Comparison of ENCODE assay signal across 8 mouse cellular contexts in the genomic region with DNA sequence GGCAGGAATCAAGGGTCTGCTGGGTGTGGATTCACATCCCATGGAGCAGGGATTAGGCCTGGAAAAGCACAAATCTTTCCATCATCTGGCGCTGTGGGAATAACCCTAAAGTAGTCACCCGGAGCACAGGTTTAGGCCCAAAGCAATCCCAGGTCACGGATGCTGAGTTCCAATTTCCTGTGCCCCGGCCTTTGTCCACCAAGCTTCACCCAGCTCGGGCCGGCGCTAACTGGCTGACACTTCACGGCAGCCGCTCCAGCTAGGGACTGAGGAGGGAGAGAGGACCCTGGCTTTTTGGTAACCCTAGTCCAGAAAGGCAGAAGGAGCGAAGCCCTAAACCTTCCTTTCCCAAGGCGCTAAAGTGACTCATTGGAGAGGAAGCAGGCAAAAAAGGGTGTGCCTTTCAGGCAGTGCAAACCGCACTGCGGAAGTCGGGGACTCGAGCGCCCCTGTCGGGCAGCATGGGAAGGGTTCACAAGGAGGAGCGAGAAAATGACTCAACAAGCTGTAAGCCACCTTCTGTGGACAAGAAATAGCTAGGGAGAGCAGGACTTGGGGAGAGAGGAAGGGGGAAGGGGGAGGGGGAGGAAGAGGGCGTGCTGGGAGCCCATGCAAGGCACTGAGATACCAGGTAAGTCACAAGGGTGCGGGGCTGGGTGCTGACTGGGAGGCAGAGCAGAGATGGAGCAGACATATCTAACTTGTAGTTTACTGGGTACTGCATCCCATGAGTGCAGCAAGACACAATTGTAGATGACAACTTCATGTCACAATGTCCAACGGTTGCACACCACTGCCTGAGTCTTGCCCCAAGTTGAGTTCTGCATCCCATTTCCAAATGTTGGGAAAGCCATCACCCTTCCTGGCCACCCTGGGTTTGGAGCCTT. TPM values are rescaled to one million over a fixed set of nuclear protein-coding genes. Genes with fewer than 3 reads are reported as not detected.
DNase-seq lines count a peak whose midpoint lies in the region; ATAC-seq and TF ChIP-seq lines count a peak whose summit lies in the region.

No protein-coding gene starts in this region.

- H3K4me3 ChIP-seq in lung, postnatal 0 days (ENCODE audit: low read depth, low read length): no peak overlapping the region

- DNase-seq in MN1 (ENCODE audit: low spot score): peak; percentile 92
- peak; percentile 88 for DNase-seq in cerebellum, adult 8-10 months
- DNase-seq in forelimb bud, embryonic 11.5 days (ENCODE audit: low read depth, low spot score): peak; percentile 88
- DNase-seq in layer of hippocampus, adult 9-11 months: peak; percentile 86
- DNase-seq in lung, postnatal 0 days (ENCODE audit: low spot score): peak; percentile 98
- DNase-seq in ovary, postnatal 36 days (ENCODE audit: low spot score): peak; percentile 87
- DNase-seq in thymus, postnatal 25 days: peak; percentile 93

- H3K27me3 ChIP-seq in lung, postnatal 0 days (replicated peaks; ENCODE audit: insufficient read depth, low read length): no peaks in the 10 kb centered on the region

- H3K36me3 ChIP-seq in lung, postnatal 0 days (ENCODE audit: insufficient read depth, low read length): no peaks in the 10 kb centered on the region

- ATAC-seq in hematopoietic stem cell, adult 5-6 weeks (replicated peaks in 1 of 2; ENCODE audit: insufficient read depth in 1 of 2, low FRiP score in 2 of 2, low TSS enrichment in 1 of 2, low read depth in 1 of 2, poor library complexity in 2 of 2, severe bottlenecking in 2 of 2): peak; percentile 91 to 92
- peak; percentile 82 for ATAC-seq in lung, postnatal 0 days

- TF ChIP-seq CTCF in lung, postnatal 0 days (IDR thresholded peaks at IDR 0.05): peak; percentile 94

- WGBS in lung, postnatal 0 days: 18% methylated on average over 21 of the region's 21 CpGs

- peak overlapping the region; percentile 48 for H3K4me2 ChIP-seq in lung, postnatal 0 days (replicated peaks; ENCODE audit: low read depth, low read length)

- peak; percentile 85 for TF ChIP-seq EP300 in lung, postnatal 0 days (IDR thresholded peaks at IDR 0.05)

- peak overlapping the region; percentile 44 for H3K9ac ChIP-seq in lung, postnatal 0 days (replicated peaks; ENCODE audit: low read depth)

- no peaks in the 10 kb centered on the region for H3K9me3 ChIP-seq in lung, postnatal 0 days (ENCODE audit: low read length)

- peaks cover 19% of the 10 kb centered on the region for H3K4me1 ChIP-seq in lung, postnatal 0 days (ENCODE audit: insufficient read depth, low read depth, low read length)

- peak overlapping the region; percentile 91 for H3K27ac ChIP-seq in lung, postnatal 0 days (ENCODE audit: low read length)

RNA-seq across cellular contexts. Expression of a gene that starts 46.7 kb away (rescaled TPM):
- total RNA-seq in hematopoietic stem cell, adult 5-6 weeks (2017): 22.5 and 30.9 TPM in 2 replicates
- polyA plus RNA-seq in lung, postnatal 0 days (2015; fragmentation: Nextera tagmentation; extraction: Ambion mirVana): 64.6 TPM in 2 replicates

RNA-seq across cellular contexts. Expression of a gene that starts 57.1 kb away (rescaled TPM):
- 26.4 and 31.8 TPM in 2 replicates for total RNA-seq in hematopoietic stem cell, adult 5-6 weeks (2017)
- 33.9 and 35.1 TPM in 2 replicates for polyA plus RNA-seq in lung, postnatal 0 days (2015; fragmentation: Nextera tagmentation; extraction: Ambion mirVana)

RNA-seq across cellular contexts. Expression of a gene that starts 59.7 kb away (rescaled TPM):
- total RNA-seq in hematopoietic stem cell, adult 5-6 weeks (2017): 48.1 and 60.3 TPM in 2 replicates
- 8.4 and 10.2 TPM in 2 replicates for polyA plus RNA-seq in lung, postnatal 0 days (2015; fragmentation: Nextera tagmentation; extraction: Ambion mirVana)
